19 mouse cellular contexts compared by ENCODE assay signal in genomic region chr9:117093551-117093950, GRCm38 (mm10).
DNase-seq lines count a peak whose midpoint lies in the region; ATAC-seq lines count a peak whose summit lies in the region.
"Had no signal": no experiment of that assay in that cellular context is flagged by ENCODE, and none has a peak within 500 bp of the region (broad histone marks: within the 10 kb centered on the region; RNA-seq: fewer than 3 reads in every experiment).

No protein-coding gene starts in this region.

- H3K27me3 ChIP-seq in heart, embryonic 10.5 days (ENCODE audit: insufficient read depth, poor library complexity, severe bottlenecking) = no peaks in the 10 kb centered on the region
- H3K27me3 ChIP-seq in heart, embryonic 12.5 days (replicated peaks) = no peaks in the 10 kb centered on the region
- H3K27me3 ChIP-seq: CH12.LX, Patski had no signal

- no peak overlapping the region for H3K4me2 ChIP-seq in heart, embryonic 12.5 days

- ATAC-seq in heart, embryonic 12.5 days (ENCODE audit: insufficient number of reproducible peaks, low FRiP score) = no peak
- ATAC-seq: activated CD4-positive, CD25-positive, alpha-beta regulatory T cell, adult 4 months; CD4-positive, CD25-positive, alpha-beta regulatory T cell, adult 4 months; Patski had no signal

- H3K9ac ChIP-seq in heart, embryonic 12.5 days = no peak overlapping the region

- H3K27ac ChIP-seq in heart, embryonic 10.5 days = no peak overlapping the region
- no peak overlapping the region for H3K27ac ChIP-seq in heart, embryonic 12.5 days (ENCODE audit: poor library complexity, severe bottlenecking)

- 78% methylated on average over 6 of the region's 6 CpGs for WGBS in heart, embryonic 10.5 days
- 78% methylated on average over 6 of the region's 6 CpGs for WGBS in heart, embryonic 12.5 days

- no peaks in the 10 kb centered on the region for H3K36me3 ChIP-seq in heart, embryonic 10.5 days
- H3K36me3 ChIP-seq in heart, embryonic 12.5 days = no peaks in the 10 kb centered on the region
- H3K36me3 ChIP-seq: G1E had no signal

- H3K9me3 ChIP-seq in heart, embryonic 10.5 days = no peaks in the 10 kb centered on the region
- no peaks in the 10 kb centered on the region for H3K9me3 ChIP-seq in heart, embryonic 12.5 days (replicated peaks)

- H3K4me1 ChIP-seq in heart, embryonic 10.5 days = no peaks in the 10 kb centered on the region
- H3K4me1 ChIP-seq in heart, embryonic 12.5 days (replicated peaks) = no peaks in the 10 kb centered on the region

- DNase-seq in heart, adult 11 months = peak; percentile 68
- no peak for DNase-seq in heart, postnatal 10 days
- DNase-seq in heart, embryonic 10.5 days (ENCODE audit: low spot score) = peak; percentile 68
- DNase-seq: adrenal gland, adult 2 months; adrenal gland, adult 8-10 months; adrenal gland, postnatal 10 days; adrenal gland, postnatal 14 days; adrenal gland, postnatal 25 days; adrenal gland, postnatal 36 days; B cell, adult 2 months; cerebellum, adult 11 months; cerebellum, adult 11-12 months; cerebellum, adult 18-20 months had no signal

- no peak overlapping the region for H3K4me3 ChIP-seq in heart, embryonic 10.5 days
- no peak overlapping the region for H3K4me3 ChIP-seq in heart, embryonic 12.5 days

- intact Hi-C loops in heart, postnatal 10 days (cut with DNase I) = no loop called here

Comparison
In these comparisons a context has a peak if more than half of its experiments do, and no peak if none do; other contexts are left out.
1. DNase-seq: peak in heart, adult 11 months (single experiment) and heart, embryonic 10.5 days (single experiment); none in heart, postnatal 10 days (0 of 2).